Mouse (Mus musculus) cerebellum, postnatal 4 days (tissue): ENCODE results near the gene Crtam.

ENCODE experiments used
- DNase-seq, 2 experiments: peaks; one replicate each; pipeline ENCODE4 v3.0.0; 2022; ENCODE audit warnings: low spot score in 2 of 2, mixed read lengths in 1 of 2

The Crtam gene

DNA sequence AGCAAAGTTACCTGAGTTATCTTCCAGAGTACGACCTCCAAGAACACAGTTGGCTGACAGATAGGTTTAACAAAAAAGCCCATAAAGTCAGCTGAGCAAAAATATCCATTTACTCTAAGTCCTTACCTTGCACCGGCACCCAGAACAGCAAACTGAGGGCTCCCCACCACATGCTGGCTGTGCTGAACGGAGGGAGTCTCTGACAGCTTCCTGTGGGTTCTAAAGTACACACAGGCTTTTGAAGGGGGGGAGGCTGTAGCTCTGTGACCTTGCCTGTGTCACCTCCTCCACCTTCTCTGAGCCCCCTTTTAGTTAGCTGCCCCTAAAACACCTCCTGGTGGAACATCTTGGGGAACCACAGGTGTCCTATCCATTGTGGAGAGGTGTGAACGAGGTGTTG lies at the start of gene Crtam:
Crtam (minus strand) TSS at position 214 of the 400 bp plus-strand sequence.
- DNase-seq: no peak

DNA sequence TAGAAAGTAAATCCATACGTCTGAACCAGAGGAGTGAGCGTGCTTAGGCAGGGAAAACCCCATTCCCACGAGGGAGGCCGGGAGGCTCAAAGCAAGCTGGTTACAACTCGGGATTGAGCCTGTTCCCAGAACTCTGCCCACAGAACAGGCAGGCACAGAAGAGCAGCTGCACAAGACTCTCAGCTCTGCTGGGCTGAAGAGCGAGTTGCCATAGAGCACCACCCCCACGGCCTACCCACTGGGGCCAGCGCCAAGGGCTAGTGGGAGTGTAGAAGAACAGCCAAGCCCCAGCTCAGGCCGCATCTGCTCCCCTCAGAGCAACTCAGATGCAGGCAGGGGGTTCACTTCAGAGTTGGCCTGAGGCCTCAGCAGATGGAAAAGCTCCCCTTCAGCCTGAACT lies 49.7 kb upstream of the Crtam start:
- peak; percentile 37 to 79 for DNase-seq

DNA sequence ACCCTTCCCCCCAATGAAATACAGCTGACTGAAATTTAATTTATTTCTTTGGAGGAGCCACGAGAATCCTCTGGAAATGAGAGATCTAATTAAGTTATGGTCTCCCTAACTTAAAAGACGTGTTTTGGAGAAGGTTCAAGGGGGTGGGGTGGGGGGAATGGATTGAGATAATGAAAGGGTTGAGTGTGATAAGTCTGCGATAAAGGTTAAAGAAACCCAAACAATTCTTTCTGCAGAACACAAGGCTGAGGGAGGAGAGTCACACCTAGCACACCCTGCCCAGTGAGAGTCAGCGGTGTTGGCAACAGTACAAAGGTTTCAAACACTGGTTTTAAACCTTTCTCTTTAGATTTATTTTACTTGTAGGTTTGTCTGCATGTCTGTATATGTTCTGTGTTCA lies 49.0 kb upstream of the Crtam start:
- no peak for DNase-seq

DNA sequence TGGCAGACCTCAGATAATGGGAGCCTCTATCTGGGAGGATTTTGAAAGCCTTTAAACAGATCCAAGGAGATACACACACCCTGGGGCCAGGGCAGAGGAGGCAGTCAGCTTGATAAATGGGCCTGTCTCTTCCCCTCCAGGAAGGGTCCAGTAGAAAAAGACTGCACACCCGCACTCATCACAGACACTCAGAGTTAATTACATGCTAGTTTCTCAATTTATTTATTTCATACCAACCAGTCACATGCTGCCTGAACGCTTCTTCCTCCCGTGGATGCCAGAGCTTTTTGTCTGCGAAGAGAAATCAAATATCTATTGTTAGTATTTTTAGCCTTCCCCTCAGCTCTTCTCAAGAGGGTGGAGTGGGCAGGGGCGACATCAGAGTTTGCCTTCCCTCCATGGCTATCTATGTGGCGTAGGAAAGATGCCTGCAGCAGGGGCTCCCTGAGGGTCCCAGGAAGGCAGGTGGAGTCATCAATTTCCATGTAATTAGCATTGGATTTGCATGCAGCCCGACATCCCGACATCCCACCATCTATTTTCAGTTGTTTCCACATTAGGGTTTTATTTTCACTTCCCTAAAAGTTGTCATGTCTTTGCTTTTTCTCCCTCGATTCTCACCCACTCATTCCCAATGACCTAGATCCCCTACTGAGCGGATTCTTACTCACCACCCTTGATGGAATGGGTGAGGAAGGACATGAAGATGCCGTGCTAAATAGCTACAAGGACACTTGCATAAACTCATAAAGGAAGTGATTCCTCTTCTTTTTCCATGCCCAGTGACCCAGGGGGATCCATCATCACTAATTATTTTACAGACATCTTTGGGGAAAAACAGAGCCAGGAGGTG lies 46.9 kb upstream of the Crtam start:
- no peak for DNase-seq

DNA sequence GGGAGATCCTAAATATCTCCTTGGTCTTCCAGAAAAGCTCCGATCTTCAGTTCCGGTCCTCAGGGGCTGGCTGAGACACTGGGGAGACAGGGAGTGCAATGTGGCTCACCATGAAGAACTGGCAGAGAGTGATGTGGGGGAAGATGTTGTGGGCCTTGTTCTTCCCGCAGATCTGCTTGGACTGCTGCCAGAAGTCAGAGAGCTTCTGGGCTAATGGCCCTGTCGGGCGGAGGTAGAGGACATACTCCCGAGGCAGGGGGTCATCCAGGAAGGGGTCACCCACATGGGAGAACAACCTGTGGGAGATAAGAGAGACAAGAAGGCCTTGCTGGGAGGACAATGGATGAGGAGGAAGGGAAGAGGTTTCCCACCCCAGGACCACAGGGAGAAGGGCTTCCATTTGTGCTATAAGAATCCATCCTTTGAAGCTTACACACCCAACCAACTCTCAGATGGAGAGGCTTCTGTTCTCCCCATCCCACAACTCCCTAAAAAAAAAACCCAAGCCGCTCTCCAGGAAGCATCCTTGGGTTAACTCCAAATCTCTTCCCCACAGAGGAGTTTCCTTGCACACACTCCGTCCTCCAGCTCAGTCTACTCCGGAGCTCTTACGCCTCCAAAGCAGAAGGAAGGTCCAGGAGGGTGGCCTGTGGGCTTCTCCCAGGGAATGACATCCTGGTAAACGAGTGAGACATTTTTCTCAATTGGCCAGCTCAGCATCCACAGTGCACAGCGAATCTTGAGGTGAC lies 46.1 kb upstream of the Crtam start:
- no peak for DNase-seq

DNA sequence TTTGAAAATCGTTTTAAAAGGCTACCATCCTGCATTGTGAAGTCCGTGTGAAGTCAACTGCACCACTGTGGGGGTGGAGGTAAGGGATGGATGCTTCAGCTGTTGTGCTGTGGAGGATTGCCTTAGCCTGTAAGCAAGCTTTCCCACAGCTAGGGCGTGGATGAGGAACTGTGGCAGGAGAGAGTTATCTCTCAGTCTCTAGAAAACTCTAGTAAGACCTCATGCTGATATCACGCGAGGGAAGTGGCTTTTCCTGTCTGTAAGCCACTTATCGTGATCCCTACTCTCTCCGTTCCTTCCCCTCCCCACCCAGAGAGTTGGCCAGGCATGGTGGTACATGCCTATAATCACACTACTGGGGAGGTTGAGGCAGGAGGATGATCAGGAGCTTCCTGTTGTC lies 44.9 kb upstream of the Crtam start:
- no peak for DNase-seq

DNA sequence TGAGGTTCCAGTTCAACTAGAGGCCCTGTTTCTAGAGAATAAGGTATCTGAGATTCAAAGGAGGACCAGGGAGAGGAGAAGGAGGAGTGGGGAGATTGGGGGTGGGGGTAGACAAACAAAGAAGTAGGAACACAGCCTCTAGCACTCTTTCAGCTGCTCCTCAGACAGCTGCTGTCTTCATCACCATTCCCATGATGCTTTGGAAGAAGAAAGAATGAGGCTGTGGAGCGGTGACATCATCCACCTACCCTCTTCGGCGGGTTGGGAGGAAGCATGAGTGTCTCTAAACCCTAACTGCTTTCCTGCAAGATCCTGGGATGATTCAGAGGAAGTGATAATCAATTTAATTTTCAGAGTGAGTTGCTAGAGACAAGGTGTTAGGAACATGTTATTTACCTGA lies 44.4 kb upstream of the Crtam start:
- no peak for DNase-seq

DNA sequence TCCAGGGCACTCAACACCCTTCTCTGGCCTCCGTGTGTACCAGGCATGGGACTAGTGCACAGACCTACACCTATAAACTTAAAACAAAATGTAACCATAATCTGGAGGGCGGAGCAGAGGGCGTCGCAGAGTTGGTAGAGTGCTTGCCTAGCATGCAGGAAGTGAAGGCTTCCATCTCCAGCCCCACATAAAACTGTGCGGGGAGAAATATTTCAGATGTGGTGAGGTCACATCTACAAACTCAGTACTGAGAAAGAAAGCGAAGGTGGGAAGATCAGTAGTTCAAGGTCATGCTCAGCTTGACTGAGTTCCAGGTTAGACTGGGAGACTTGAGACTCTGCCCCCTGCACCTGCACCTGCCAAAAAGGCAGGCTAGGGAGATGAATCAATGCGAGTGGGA lies 43.8 kb upstream of the Crtam start:
- DNase-seq: no peak

DNA sequence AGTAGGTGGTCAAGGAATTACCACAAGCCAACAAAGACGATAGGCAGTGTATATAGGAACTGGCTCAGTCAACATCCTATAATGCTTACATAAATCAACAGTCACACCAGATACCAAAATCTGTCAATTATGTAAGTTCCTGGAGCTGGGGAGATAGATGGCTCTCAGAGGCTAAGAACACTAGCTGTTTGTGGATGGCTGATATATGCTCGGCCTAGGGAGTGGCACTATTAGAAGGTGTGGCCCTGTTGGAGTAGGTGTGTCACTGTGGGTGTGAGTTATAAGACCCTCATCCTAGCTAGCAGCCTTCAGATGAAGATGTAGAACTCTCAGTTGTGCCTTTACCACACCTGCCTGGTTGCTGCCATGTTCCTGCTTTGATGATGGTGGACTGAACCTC lies 43.2 kb upstream of the Crtam start:
- no peak for DNase-seq

DNA sequence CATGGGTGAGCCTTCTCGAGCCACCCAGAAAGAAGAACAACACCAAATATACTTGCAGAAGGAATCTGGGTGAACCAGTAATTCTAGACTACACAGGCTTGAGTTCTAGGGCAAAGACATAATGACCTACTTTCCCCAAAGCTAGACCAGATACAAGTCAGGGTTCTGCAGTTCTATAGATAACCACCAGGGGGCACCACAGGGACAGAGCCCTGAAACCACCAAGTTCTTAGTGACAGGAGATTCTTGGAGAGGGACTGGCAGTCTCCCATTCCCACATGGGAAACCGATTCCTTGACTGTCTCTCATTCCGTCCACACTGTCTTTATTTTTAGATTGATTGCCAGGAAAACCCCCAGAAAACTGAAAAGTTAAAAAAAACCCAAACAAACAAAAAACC lies 40.2 kb upstream of the Crtam start:
- DNase-seq: peak; percentile 76 to 89

DNA sequence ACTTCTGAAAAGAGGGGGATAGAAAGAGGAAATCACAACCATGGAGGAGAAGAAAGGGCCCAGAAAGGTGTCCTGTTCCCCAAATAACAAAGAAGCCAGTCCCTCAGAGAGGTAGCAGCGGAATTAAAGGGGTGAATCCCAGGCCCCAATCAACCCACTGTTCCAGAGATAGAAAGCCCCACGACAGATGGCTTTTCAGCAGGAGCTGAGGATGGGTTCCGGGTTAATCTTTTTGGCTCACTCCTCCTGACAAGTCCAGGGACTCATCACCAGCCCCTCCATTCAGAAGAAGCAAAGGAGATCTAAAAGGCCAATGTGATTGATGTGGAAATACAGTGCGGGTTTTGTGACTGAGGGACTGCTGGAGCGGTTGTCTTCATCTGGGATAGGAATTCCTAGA lies 39.2 kb upstream of the Crtam start:
- no peak for DNase-seq

DNA sequence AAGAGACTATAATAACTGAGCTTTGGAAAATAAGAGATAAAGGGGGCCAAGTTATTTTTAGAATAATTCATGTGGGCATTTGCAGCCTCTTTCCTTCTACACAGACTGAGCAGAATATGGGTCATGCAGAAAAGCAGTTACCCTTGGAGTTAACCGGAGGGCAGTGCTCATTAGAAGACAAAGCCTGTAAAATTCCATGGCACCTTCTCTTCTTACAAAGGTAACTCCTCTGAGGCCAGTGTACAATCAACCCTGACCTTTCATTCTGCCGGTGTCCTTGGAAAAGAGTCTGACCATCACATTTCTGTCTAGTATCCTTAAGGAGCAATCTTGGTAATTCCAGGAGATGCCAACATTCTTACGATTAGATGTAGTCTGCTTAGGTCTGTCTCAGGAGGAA lies 37.0 kb upstream of the Crtam start:
- DNase-seq: no peak

DNA sequence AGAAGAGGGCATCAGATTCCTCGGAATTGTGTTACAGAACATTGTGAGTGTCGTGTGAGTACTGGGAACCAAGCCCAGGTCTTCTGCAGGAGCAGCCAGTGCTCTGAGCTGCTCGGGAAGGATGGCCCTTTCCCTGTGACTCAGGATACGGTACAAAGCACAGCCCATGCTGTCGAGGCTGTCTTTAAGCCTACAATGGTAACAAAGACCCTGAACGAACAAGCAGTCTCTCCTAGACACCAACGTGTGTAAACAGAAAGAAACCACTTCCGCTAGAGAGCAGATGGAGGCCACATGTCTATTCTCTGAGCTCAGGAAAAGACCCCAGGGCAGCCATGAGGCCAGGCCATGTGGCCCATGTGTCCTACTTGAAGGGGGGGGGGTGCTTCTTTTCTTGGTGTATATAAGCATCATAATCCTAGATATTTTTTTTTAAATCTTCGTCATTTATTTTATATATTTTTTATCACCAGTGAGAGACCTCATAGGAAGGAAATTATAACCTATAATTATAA lies 33.8 kb upstream of the Crtam start:
- no peak for DNase-seq

DNA sequence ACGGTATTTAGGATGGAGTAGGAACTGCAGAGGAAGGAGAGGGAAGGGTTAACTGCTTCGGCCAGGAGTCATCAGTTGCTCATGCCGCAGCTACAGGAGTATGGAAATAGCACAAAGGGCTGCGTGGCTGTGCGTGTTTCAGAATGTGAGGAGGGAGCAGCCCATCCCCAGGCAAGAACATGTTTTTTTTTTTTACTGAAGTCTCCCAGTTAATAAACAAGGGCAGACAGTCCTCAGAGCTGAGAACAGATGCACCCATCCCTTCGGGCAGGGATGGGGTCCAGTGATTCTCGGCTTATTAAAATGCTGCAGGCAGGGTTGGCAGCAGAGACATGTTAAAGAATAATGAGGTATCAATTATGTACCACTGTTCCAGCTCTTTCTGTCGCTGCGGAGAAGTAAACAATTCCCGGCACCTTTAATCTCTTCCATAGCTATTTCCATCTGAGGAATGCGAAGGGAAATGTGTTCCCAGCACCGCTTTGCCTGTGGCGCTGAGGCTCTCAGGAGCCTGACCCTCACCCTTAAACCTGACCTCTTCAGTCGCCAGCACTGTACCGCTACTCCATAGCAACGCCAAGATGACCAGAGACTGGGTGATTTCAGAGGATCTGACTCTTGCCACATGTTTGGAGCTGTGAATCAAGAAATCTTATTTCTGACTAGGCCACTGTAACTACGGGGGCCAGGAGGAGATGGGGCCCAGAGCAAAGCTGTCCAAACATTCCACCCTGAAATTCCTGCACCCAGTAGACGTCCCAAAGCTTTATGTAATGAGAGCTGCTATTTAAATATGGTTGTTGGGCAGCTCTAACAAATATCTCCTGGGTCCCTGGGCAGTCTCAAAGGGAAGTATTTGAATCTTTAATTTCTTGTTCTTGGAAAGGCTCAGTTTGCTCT lies 27.4 kb upstream of the Crtam start:
- no peak for DNase-seq

DNA sequence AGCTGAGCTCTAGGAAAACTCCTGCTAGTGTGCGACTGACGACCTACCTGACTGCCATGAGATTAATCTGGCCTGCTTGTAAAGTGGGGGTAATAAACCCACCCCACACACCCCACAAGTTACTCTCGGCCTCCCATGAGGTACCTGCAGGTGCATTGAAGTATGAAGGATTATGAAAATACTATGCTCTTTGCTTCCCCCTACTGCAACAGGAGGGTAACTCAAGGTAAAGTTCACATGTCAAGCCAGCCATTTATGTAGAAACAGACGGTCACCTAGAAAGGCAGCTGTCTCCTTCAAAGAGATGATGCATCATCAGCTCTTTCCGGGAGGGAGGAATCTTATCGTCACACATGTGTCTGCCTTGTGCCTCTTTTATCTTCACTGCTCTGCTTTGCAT lies 25.4 kb upstream of the Crtam start:
- DNase-seq: no peak

DNA sequence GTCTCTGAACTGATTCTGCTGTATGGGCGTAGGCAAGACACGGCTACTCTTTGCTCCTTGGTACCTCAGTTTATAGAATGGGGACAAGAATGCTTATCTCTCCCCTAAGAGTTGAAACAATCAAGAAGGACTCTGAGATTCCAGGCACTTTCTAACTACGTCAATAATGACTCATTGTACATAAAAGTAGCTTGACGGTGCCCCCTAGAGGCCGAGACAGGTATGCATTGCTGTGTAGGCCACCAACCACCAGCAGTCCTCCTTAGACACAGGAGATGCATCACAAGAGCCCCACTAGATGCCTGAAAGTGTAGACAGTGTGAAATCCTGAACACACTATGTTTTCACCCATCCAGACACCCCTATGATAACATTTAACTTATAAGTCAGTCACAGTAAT lies 24.0 kb upstream of the Crtam start:
- DNase-seq: peak in 1 of 2 experiments; percentile 62

DNA sequence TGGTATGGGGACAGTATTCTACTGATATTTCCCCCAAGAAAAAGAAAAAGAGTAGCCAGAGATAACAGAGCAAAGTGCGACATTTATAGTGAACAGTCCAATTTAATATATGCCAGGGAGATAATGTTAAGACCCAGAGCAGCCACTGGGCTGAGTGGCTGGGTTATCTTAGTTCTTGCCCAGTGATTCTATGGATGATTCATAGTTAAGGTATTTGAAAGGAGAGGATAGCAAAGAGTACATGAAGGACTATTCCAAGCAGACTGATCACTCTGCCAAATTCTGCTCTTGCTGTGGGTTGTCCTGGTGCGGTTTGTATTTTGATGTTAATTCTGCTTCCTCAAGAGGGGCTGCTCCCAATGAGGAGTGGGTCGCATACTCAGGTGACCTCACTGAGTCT lies 17.3 kb upstream of the Crtam start:
- no peak for DNase-seq

DNA sequence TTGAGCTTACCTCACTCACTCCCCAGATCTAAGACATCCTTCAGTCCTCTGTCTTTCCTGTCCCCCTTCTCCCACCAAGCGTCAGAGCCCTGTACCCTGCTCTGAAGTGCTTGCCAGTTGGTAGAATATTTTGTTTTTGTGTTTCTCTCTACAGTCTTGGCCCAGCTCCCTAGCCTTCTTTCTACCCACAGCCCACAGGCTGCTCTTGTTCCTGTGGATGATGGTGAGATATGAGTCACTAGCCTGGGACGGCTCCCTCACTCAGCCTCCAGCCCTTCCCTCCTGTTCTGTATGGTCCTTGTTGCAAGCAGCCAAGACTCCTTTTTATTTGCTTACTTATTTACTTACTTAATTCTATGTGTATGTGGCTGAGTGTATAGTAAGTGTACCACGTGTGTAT lies 16.1 kb upstream of the Crtam start:
- DNase-seq: no peak

DNA sequence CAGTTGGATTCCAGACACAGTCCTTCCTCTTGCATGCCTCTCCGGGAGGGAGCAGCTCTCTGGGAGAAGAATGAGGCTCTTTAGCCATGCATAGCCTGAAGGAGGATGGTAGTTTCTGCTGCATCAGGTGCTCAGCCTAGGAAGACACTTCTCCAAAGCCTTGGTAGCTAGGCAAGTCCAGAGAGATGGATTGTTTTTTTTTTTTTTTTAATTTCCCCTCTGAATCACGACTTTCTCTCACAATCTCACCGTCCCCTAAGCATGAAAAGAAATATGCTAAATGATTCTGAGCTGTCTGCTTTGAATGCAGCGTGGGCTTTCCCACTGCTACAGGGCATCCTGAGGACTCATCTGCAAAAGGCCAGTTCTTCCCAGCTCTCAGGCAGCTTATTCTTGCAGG lies 10.1 kb upstream of the Crtam start:
- DNase-seq: no peak

DNA sequence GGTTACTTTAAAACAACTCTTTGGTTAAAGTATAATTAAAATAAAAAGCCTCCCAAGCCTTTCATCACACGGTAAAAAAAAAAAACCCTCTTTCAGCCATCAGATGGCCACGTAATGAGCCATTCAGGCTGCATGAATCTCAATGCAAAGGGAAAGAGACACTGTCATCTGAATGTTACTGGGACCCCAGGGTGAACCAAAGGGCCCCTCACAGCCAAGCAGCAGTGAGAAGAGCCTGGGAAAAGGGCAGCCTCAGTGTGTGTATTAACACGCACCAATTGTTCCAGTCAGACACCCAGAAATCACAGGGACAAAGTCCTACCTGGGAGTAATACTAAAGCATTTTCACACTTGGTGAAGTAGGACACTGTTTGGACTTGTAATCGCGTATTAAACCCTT lies 8.0 kb upstream of the Crtam start:
- no peak for DNase-seq

DNA sequence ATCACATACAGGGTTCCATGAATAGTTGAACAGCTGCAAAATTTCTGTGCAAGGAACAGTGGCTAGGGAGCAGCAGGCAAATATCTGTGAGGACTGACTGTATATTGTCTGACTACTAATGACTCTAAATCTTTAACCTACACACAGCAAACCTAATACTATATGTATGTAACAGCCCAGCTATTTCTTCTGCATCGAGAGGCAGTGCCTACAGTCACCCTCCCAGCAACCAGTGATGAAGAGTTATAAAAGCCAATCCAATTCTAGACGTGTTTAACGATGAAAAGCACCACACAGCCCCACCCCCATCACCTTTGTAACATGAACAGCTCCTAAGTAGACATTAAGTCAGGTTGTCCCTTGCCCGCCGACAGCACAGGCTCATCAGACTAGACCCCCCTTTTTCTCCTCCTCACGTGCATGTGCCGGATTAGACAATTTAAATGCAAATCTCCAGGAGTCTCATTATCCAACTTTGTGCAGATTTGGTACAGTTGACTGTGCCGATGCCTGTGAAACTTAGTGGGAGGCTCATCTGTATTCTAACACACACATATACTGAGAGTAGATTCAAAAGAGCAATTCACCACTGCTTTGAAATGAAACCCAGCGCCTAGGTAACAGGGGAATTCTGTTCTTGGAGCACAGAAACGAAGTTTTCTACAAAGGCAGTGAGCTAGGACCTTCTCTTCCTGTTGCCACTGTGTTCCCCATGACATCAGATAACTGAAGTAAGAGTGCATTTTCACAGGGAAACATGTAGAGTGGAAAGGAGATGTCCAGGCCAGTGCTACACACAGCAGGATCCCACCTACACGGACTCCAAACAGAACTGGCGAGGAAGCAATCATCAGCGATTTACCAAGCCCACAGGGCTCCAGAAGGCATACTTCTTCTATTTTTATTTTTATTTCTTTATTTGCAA lies 7.3 kb upstream of the Crtam start:
- DNase-seq: no peak
